Mouse (Mus musculus) thymus, adult 2 months (tissue): Measurements from ENCODE around the gene Psma6.

Source experiments
- CTCF ChIP-seq: fragments of 200-500 bp; IDR thresholded peaks from 2 replicates; pipeline ENCODE4 v1.5.1; 2012; ENCODE audit warnings: mild to moderate bottlenecking, control low read depth, low read length, moderate library complexity, borderline replicate concordance; ENCODE audit not compliant: control insufficient read depth, poor library complexity, insufficient read depth; ENCODE audit errors: extremely low read depth
- POLR2A ChIP-seq: fragments of 200-500 bp; IDR thresholded peaks from 2 replicates; pipeline ENCODE4 v1.6.1; 2012; ENCODE audit warnings: mild to moderate bottlenecking, low read length, control low read depth, moderate library complexity; ENCODE audit not compliant: control insufficient read depth, poor library complexity, insufficient read depth; ENCODE audit errors: extremely low read depth

DNA sequence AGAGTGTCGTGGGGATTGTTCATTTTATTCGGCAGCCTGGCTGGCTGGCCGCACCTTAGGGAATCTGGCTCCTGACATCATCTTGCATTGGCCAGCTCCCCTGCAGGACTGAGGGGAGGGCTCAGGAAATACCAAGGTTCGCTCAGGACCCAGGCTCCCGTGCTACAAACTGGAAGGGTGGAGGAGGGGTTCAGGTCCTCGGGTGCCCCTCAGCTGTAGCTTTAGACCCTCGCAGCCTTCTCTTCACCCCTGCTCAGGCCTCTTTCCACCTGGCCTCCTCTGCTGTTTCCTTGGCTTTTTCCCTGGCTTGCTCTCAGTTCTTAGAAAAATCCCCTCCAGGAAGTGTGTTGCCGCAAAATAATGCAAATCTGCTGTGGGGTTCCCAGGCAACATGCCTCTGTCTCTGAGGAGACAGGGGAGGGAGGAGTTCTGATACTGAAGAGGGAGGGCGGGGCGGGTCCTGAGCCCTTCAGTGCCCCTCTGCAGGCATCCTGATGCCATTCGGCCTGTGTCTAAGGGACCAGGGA, 54.7 kb downstream of the Psma6 start:
- TF ChIP-seq POLR2A (no peak), CTCF (no peak)
